Mouse (Mus musculus) thymus, postnatal 25 days (tissue): ENCODE results near the gene Asap2.

Experiments used
- DNase-seq: peaks from one replicate; pipeline ENCODE4 v3.0.0; 2022

Asap2 gene

DNA sequence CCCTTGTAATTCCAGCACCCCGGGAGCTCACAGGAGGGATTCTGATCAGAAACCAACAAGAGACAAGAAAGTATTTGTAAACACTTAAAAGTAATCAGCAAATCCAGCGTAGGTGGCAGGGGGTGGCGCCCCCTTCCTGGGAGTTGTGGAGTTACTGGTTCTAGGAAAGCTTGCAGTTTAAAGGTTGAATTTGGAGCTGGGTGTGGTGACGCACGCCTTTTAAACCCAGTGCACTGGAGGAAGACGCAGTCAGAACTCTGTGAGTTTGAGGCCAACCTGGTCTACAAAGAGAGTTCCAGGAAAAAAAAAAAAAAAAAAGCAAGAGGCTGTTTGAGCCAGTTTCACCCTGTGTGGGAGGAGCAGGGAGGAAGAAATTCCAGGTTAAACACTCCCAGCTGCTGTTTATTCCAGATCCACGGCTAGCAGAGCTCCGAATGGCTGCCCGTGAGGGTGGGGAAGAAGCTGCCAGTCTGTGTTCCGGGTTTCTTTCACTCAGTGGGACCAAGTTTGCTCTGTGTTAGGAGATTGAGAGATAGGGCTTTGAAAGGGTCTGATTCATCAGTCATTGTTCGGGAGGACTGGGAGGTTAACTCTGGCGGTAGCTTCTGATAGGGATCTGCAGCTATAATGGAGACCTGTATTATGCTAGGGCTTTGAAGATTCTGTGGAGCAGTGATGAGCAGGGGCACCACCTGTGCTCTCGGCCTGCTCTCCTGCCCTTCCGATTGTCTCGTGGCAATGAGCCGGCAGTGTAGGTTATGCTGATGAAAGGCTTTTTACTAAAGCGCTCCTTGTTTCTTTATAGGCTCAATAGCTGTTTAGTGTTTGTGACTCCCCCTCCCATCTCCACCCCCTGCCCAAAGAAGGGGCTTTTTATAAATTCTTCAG lies 144.0 kb downstream of the Asap2 start:
- peak; percentile 23 for DNase-seq

DNA sequence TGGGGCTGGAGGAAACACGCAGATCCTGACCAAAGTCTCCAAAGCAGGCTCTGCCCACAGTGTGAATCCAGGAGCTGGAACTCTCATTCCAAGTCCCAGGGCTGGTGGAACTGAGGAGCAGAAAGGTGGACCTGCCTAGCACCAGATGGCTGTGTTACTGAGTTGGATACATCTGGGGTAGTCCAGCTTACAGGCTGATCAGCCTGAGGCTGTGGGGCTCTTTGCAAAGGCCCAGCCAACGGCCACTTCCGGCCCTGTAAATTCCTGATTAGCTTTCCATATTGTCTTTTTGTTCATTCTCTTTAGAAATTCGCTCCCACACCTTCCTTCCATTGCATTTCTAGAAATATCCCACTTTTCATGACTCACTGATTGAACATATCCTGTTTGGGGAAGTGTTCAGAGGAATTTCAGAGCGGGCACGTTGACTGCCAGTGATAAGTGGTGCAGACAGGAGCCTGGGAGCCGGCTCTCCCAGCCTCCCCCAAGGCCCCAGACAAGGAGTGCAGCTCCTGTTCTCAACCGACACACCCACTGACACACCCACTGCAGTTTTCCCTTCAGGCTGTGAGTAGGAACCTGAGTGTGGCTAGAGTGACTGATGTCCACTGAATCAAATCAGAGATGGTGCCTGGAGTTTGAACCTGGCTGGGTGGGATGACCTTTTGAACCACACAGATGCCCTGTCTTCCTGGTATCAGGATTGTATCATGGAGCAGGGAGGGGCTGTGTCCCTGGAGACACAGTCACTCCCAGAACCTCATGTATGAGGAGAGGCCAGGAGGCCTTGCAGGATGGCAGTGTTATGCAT lies 145.6 kb downstream of the Asap2 start:
- no peak for DNase-seq

- DNase-seq = no peak
Observed at GRCm38 (mm10) chr12:21136462-21136751, 146.1 kb downstream of the Asap2 start.

- no peak for DNase-seq
Observed at GRCm38 (mm10) chr12:21139560-21139959, 149.3 kb downstream of the Asap2 start.

- no peak for DNase-seq
Observed at GRCm38 (mm10) chr12:21140153-21140552, 149.9 kb downstream of the Asap2 start.

- DNase-seq = no peak
Observed at GRCm38 (mm10) chr12:21140741-21141308, 150.6 kb downstream of the Asap2 start.

DNA sequence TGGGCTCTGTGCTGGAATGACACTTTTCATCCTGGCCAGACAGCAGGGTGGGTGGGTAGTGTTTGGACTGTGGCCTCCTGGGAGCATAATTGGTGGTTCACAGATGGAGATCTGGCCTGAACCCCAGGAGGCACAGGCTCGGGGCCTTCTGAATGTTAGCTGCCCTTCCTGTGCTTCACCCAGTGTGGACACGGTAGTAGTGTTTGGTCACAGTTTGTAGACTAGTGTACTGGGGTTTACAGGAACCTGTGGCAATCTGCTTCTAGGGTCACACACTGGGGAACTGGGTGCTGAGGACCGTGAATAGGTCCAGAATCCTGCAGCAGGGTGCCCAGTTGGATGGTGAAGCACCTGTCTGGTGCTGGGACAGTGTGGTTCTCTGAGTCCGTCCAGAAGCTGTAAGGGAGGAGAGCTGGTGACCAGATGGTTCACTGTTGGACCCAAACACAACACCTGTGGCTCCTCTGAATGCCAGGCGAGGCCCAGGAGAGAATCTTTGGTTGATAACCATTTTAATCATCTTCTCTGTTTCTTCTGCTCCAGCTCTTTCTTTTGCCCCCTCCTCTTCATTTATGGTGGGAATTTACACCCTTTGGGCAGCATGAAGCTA lies 151.5 kb downstream of the Asap2 start:
- no peak for DNase-seq

DNA sequence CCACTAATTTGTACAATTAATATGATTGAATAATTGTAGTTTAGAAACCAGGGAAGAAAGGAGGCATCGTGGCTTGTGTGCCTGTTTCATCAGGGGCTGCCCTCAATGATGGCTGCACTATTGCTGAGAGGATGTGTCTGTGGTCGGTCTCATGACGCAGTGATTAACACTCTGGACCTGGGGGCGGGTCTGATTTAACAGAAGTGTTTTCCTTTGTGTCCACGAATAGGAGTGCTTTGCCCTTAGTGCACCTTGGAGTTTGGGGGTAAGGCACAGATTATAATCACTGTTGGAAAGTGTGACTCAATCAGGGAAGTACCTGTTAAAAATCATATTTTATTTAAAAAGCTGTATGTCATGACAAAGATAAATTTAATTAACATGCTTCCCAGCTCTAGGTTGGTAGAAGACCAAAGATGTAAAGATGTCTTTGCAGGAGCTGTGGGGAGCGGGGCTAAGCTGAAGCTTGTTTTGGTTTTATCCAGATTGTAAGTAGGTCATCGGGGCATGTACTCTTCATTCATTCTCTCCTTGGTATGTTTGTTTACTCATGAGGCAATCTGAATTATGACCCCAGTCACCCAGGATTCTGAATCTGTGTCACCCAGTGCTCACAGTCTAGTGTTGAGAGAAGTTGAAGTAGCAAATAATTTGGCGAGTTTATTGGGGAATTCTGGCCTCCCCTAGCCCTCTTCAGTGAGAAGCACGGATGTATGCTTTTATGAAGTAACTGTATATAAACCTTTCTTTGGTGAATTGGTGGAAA lies 152.4 kb downstream of the Asap2 start:
- DNase-seq = no peak

- no peak for DNase-seq
Observed at GRCm38 (mm10) chr12:21144602-21145001, 154.3 kb downstream of the Asap2 start.

- DNase-seq = no peak
Observed at GRCm38 (mm10) chr12:21145050-21145449, 154.8 kb downstream of the Asap2 start.

- no peak for DNase-seq
Observed at GRCm38 (mm10) chr12:21146826-21147225, 156.6 kb downstream of the Asap2 start.

- DNase-seq = no peak
Observed at GRCm38 (mm10) chr12:21153279-21153707, 163.0 kb downstream of the Asap2 start.

- DNase-seq = no peak
Observed at GRCm38 (mm10) chr12:21155062-21155461, 164.8 kb downstream of the Asap2 start.

- DNase-seq = no peak
Observed at GRCm38 (mm10) chr12:21159304-21159703, 169.0 kb downstream of the Asap2 start.

GRCm38 (mm10) chr12:21160327-21160828 lies 170.1 kb downstream of the Asap2 start:
- no peak for DNase-seq

DNA sequence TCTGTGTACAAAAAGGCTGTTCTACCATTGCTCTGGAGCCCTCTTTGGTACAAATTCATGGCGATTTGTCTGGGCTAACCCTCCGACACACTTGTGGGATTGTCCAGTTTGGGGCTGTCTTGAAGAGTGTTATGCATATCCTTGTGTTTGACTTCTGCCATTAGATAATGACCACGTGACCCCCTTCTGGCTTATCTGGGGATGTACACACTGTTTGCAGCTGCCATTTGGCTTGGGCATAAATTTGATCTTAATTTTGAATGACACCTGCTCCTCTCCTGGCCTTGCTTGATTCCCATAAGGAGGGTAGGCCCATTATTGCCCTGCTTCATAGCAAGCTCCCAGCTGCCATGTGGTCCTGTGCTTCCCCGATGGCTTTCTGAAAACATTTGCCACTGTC lies 171.6 kb downstream of the Asap2 start:
- no peak for DNase-seq

DNA sequence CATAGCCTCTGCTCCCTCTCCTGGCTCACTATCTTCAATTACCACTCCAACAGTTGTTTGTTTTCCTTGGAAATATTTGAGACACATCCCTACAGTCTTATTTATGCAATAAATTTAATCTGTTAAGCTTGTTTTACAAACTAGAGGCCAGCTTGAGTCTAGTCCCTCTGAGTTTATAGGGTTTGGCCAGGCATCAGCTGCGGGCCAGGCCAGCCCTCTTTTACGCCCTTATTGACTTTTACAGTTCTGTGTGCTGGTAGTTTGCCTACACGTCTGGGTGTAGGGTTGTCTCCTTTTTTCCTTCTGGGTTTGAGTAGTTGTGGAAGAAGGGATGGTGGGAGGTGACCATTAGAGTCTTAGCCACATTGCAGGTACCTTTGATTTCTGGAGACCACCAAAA lies 173.4 kb downstream of the Asap2 start:
- no peak for DNase-seq

GRCm38 (mm10) chr12:21164251-21164650 lies 174.0 kb downstream of the Asap2 start:
- no peak for DNase-seq

- DNase-seq = no peak
Observed at GRCm38 (mm10) chr12:21165157-21165556, 174.9 kb downstream of the Asap2 start.

DNA sequence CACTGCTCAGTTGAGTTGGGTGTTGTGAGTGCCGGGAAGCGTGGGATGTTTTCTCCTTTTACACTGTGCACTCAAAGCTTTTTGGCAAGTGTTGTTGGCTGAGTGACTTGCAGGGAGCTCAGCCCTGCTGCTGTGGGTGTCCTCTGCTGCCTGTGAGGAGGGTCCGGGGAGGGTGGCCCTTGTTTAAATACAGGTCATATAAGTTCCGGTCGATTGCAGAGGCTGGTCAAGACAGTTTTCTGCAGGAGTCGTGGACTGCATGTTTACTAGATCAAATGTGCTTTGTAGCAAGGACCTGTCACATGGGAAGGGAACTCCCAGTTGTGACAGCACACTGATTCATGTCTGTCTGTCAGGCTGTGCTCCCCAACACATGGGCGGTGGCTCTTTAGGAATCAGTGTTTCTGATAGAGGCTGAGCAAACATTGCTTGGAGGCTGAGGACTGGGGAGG lies 175.7 kb downstream of the Asap2 start:
- no peak for DNase-seq

GRCm38 (mm10) chr12:21166884-21167575 lies 176.8 kb downstream of the Asap2 start:
- peak; percentile 53 for DNase-seq

DNA sequence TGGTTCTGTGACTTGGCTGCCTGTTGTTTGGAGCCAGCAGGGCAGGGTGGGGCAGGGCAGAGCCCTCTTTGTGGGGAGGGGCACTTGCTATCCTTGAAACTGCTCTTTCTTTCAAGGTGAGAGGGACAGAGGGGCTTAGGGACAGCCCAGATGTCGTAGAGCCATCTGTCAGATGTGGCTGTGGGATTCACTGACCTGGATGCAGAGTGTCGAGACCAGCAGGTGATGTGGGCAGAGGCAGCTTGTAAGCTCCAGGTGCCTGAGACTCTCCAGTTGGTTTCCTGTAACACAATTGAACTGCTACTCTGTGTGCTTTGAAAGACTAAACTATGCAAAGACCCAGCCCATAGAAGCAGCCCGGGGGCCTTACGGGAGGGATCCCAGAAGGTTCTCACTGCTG lies 177.5 kb downstream of the Asap2 start:
- DNase-seq = peak; percentile 46
